Mouse (Mus musculus) forebrain, embryonic 11.5 days (tissue): ENCODE results near the gene Apaf1. TPM values are rescaled to one million over a fixed set of nuclear protein-coding genes. Genes with fewer than 3 reads are reported as not detected.

ENCODE experiments used
- ATAC-seq: fragments of 200-750 bp; cut with Nextera tagmentation; replicated peaks from 2 replicates; pipeline ENCODE4 v1.8.0; 2017; ENCODE audit warnings: moderate TSS enrichment; ENCODE audit not compliant: low FRiP score
- DNase-seq: peaks from one replicate; pipeline ENCODE4 v3.0.0-alpha.2; 2017; ENCODE audit warnings: low spot score
- H3K27ac ChIP-seq: fragments of 300-500 bp; sonication (generic); 2 replicates; pipeline ENCODE4 v1.5.1; 2014; ENCODE audit warnings: low read depth, low read length
- H3K27me3 ChIP-seq: fragments of 300-500 bp; sonication (generic); 2 replicates; pipeline ENCODE4 v1.6.1; 2014; ENCODE audit warnings: mild to moderate bottlenecking, low read length, mixed read lengths; ENCODE audit not compliant: control insufficient read depth, insufficient read depth
- H3K36me3 ChIP-seq: fragments of 300-500 bp; sonication (generic); 2 replicates; pipeline ENCODE4 v1.6.1; 2014; ENCODE audit warnings: mild to moderate bottlenecking, low read length, moderate library complexity, mixed read lengths; ENCODE audit not compliant: control insufficient read depth, insufficient read depth
- H3K4me1 ChIP-seq: fragments of 300-500 bp; sonication (generic); replicated peaks from 2 replicates; pipeline ENCODE4 v1.6.1; 2014; ENCODE audit warnings: low read length, mixed read lengths; ENCODE audit not compliant: control insufficient read depth, insufficient read depth
- H3K4me2 ChIP-seq: fragments of 300-500 bp; sonication (generic); 2 replicates; pipeline ENCODE4 v1.6.1; 2014; ENCODE audit warnings: low read depth, mild to moderate bottlenecking, low read length, moderate library complexity, mixed read lengths; ENCODE audit not compliant: severe bottlenecking
- H3K4me3 ChIP-seq: fragments of 300-500 bp; sonication (generic); 2 replicates; pipeline ENCODE4 v1.5.1; 2014; ENCODE audit warnings: low read depth, low read length
- H3K9ac ChIP-seq: fragments of 300-500 bp; sonication (generic); 2 replicates; pipeline ENCODE4 v1.6.1; 2014; ENCODE audit warnings: low read length
- H3K9me3 ChIP-seq: fragments of 300-500 bp; sonication (generic); 2 replicates; pipeline ENCODE4 v1.6.1; 2016; ENCODE audit warnings: low read length, mixed read lengths; ENCODE audit not compliant: control insufficient read depth
- WGBS: fragments of 180-500 bp; shearing (Covaris S2); extraction: QIAGEN DNeasy Blood & Tissue Kit; methylation state at CpG from one replicate; pipeline ENCODE4 v1.1.7; 2014; 5-methylcytosine and 5-hydroxymethylcytosine counted together
- polyA plus RNA-seq: library from polyadenylated mRNA; unstranded; fragments of >200 nt; fragmentation: Nextera tagmentation; extraction: Ambion mirVana; gene quantifications from 2 replicates; pipeline ENCODE4 v1.2.1, GENCODE M21; 2014

The Apaf1 gene
- polyA plus RNA-seq, 1 experiment from 2014 or later: 30.2 TPM

DNA sequence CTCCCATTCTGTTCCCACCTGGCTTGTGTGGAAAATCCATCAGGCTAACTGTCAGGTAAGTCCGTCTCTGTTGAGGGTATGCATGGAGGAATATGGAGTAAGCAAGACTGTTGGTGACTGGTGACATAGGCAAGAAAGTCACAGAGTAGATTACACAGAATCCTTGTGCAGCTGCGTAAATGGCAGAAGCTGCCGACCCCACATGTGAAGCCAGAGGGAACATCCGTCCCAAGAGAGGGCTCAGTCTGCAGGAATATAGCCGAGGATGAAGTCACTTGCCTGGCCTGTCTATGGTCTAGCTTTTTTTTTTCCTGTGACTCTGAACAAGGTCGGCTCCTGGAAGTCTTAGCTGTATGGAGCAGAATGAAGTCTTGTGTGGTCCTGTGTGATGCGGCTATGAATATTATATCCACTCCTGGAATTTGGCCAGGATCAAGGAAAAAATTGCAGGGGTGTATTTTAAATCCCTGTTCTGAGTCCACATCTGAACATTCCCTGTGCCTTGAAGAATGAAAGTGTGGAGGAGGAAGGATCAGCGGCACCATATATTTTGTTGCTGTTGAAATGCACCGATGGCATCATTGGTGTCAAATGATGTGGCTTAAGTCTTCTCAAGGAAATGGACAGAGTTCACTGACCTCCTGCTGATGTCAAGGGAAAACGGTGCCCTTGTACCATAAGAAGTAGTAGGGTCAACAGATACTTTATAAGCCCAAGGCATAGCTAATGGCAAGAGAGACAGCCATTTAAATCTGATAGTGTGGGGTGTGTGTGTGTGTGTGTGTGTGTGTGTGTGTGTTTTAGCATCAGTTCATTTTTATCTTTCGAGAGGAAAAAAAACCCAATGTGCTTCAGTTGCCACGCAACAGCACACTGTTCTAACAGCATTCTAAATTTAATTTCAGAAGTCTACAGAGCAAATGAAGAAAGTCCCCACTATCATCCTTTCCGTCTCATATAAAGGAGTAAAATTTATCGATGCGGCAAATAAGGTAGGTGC is 141.7 kb downstream of the Apaf1 start:
- DNase-seq: no peak
- Histone ChIP-seq H3K36me3 (no peaks in the 10 kb centered on the region), H3K27me3 (no peaks in the 10 kb centered on the region), H3K4me1 (no peaks in the 10 kb centered on the region), H3K4me2 (no peak overlapping the region), H3K27ac (no peak overlapping the region), H3K9me3 (no peaks in the 10 kb centered on the region), H3K9ac (no peak overlapping the region), H3K4me3 (no peak overlapping the region)
- no peak for ATAC-seq
- 91% methylated on average over 15 of the region's 15 CpGs for WGBS

Other genes with a start within 250 kb of the Apaf1 start
- gene Ikbip, start 170 bp upstream of the Apaf1 start, polyA plus RNA-seq: 19.8 and 22.7 TPM in 2 replicates
- 399 and 404 TPM in 2 replicates for gene Slc25a3, start 41.3 kb upstream of the Apaf1 start, polyA plus RNA-seq
- gene Tmpo, start 98.5 kb upstream of the Apaf1 start, polyA plus RNA-seq: 433 and 456 TPM in 2 replicates